Mouse (Mus musculus) cerebellum, adult 9-10 months (tissue): ENCODE results near the gene Ago4.

ENCODE experiments used
- DNase-seq: peaks from one replicate; pipeline ENCODE4 v3.0.0; 2022

Gene Ago4

DNA sequence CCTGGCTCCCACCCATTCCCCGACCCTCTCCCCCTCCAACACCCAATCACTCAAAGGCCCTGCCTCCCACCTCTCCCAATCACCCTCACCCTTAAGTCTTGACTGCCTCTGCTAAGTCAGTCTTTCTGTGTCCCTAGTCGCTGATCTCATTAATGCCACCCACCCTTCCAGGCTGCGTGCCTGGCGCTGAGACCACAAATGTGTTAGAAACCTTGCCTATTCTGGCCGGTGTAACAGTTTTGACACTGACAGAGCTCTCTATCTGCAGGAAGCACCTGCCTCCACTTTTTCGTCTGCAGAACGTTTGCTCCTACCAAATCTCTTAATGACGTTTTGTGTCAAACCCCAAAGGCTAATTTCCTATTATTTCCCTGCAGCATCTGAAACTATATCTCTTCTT lies 64.3 kb downstream of the Ago4 start:
- DNase-seq: no peak

DNA sequence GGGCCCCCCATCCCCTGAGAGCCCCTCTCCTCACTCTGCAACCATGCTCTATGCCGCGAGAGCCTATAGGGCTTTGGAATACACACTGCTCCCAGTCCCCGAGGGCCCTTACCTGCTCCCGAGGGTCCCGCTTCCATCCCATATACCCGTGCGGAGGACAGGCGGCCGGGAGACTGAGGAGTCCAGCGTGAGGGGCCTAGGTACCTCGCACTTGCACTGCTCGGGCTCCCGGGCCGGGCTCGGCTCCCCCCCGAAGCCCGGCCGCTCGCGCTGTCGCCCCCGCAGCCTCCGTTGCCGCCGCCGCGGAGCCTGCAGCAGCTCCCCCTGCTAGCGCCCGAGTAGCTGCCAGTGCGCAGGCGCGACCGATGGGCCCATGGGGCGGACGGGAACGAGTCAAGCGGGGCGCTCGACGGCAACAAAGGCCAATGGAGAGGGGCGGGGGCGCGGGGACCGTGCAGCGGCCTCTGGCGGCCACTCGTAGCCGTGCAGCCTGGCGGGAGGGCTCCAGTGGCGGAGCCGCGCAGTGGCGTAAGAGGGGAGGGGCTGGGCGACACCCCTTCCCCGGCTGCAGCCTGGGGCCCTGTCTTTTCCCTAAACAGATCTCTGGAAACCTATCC lies 64.9 kb downstream of the Ago4 start, which contains the start of gene Ago1:
TSS of gene Ago1 (minus strand) at position 299 of the 617 bp plus-strand sequence.
- peak; percentile 94 for DNase-seq

DNA sequence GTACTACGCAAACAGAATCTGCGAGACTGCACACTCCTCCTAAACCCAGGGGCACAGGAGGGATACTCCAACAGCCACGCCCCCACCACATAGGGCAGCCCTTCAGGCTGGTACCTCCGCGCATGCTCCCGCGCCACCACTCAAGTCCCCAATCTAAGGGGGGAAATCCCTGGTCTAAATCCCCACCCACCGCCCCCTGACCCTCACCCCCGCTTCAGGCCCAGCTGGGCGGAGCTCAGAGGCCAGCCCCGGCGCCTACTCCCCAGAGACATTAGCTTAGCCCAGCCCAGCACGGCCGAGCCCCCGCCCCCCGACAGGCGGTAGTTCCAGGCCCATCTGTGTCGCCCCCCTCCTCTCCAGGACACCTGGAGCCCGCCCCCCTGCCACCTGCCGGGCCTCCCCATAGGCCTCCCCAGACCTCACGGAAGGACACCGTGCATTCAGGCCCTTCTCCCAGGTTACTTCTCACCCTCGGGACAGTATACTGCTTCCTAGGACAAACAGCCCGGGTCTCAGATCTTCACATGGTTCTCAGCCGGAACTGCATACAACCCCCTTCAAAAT lies 65.5 kb downstream of the Ago4 start:
- DNase-seq: peak; percentile 53

DNA sequence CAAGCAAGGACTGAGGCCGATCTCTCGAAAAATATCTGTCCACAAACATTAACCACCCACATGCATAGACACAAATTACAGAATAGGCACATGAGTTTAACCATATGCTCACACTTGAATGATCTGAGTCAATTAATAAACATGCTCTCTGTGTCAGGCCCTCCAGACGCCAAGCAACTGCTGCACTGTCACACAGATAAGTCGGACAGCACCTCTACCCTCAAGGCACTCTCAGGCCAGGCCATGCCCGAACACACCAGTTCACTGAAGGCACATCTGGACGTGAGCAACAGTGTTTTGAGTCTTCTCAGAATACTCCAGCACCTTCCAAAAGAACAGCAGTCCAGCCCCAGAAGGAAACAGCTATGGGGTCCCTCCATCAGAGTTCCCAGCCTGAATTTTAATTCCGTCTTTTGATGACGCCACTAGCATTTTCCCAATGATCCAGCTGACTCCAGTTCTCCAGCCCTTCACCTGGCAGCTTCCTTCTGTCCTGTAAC lies 67.0 kb downstream of the Ago4 start:
- DNase-seq: no peak

DNA sequence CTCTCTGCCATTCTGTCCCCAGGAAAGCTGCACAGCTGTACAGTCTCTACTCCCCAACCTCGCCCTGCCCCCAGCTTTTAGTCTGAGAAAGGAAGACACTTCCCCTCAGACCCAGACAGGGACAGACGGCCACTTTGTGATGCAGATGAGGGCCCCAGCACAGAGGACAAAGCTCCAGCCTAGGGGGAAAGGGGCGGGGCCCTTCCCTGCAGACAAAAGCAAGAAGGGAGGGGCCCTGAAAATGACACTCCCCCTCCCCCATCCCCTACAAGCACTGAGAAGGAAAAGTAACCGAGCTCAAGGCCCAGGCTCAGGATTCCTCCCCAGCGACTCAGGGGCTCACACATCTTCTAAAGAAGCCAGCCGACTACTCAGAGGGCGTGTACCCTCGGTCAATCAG lies 67.4 kb downstream of the Ago4 start:
- DNase-seq: no peak

DNA sequence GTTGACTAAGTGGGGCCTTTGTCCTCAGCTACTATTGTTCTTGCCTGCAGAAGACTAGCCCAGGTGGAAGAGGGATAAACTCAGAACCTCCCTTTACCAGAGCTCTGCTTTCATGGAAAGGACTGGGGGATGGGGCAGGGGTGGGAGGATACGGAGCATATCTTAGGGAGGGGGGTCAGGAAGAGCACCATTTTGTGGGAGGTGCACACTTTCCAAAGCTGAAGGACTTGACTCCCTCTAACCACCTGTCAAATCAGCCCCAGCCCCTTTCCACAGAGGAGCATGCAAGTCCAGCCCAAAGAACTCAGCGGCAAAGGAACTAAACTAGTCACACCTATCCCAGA lies 68.4 kb downstream of the Ago4 start:
- no peak for DNase-seq

DNA sequence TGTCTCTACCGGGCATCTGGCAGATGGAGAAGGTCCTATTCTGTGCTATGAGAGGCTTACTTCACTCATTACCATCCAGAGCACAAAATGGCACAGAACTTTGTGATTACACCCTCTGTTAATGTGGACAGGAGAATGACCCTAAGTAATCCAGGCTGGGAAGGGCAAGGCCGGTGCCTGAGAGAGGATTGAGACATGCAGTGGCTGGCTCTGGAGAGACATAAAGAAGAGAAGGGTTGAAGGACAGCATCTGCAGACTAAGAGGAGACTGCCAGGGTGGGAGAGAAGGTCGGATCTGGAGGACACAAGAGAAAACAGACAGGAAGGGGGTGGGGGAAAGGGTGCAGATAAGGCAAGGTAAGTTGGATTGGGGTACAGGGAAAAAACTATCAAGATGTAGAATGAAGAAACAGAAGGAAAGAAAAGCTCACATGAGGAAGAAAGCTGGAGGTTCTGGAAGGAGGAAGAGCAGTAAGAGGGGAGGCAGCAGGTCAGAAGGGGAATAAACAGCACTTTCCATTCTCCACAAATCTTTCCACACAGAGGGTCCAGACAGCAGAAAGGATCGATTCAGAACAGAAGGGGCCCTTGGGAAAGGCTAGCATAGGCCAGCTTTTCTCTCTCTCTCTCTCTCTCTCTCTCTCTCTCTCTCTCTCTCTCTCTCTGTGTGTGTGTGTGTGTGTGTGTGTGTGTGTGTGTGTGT lies 68.9 kb downstream of the Ago4 start:
- no peak for DNase-seq

DNA sequence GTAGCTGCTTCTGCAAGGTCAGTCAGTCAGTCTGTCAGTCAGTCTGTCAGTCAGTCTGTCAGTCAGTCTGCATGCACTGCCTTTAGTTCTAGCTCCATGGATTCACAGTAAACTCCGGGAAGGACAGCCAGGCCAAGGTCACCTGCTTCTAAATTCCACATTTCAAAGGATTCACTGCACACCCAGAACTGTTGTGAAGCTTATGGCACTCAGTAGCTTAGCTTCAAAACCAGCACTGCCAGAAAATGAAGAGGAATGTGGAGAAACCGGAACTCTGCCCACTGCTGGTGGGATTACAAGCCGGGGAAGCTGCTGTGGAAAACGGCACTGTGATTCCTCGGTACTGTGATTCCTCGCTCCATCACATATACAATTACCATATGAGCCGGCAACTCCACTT lies 77.8 kb downstream of the Ago4 start:
- DNase-seq: no peak

DNA sequence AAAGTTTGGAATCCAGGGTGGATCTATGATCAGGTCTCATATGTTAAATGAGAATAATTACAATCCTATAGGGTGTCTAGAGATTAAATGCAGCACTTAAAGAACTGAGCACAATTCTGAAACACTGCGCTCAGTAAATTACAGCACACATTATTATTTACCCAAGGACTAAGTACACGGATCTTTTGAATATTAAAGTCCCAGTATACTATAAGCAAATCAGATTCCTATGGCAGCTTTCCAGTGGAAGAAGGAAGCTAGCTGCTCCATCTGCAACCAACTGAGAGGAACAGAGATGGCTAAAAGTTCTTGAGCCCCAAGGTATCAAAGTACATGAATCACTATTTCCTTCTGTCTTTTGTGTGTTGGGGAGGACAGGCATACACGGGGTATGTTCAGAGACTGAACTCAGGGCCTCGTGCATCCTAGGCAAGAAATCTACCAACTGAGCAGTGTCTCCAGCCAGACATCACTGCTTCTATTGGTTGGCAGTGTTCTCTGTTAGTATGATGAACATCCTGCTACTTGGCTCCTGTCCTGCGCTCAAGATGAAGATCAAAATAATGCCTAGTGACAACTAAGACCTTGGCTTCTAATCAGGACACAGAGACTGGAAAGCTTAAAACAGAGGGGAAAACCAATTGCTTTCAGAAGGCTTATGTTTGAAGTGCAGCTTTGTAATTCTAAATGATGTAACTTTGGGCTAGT lies 78.6 kb downstream of the Ago4 start:
- no peak for DNase-seq

DNA sequence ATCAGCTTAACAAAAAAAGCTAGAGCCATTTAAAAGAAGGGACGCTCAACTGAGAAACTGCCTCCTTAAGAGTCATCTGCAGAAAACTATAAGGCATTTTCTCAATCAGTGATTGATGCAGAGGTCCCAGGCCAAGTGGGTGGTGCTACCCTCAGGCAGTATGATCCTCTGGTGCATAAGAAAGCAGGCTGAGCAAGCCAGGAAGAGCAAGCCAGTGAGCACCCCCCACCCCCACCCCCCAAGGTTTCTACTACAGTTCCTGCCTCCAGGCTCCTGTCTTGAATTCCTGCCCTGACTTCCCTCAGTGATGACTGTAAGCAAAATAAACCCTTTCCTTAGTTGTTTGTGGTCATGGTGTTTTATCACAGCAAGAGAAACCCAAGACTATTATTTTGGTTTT lies 83.0 kb downstream of the Ago4 start:
- no peak for DNase-seq

DNA sequence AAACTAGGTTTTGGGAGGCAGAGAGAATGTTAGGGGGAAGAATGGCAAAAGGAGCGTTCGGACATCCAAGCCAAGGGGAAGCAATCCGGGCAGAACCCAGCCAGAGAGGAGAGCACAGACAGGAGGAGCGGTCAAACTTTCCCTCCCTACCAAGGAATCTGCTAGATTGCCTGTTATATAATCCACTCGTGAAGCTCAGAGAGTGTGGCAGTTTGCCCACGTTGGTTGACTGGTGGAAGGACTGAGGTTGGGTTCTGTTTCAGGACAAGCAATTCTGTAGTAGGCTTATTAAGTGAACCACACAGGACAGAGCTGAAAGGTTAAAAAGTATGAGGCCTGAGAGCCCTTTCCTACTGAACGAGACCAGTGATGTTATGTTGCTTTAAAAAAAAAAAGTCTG lies 86.1 kb downstream of the Ago4 start:
- no peak for DNase-seq

DNA sequence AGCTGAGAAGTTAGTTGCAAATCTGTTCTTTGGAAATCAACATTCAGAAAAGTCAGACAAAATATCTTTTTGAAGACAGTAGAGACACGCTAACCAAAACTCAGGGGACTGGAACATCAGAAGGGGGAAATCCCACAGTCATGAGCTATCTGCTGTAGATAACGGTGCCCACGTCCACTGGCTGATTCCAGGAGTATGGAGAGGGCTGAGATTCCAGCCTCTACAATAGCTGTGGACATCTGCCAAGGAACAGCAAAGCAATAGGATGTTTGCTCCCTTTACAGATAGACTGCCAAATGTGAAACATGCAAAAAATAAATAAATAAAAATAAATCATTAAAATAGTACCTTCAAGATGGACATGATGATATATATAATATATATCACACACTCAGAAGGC lies 88.7 kb downstream of the Ago4 start:
- DNase-seq: no peak
